Mouse (Mus musculus) C2C12 (cell line): Measurements from ENCODE around the gene Arid3b. TPM values are rescaled to one million over a fixed set of nuclear protein-coding genes. Genes with fewer than 3 reads are reported as not detected.
A peak's percentile ranks its signal among the peaks of the same experiment; 100 is the strongest.

Source experiments
- H3K27me3 ChIP-seq: one replicate; pipeline ENCODE4 v1.6.1; 2011; ENCODE audit not compliant: control insufficient read depth, insufficient read depth, insufficient read length
- H3K36me3 ChIP-seq: one replicate; pipeline ENCODE4 v1.6.1; 2011; ENCODE audit not compliant: control insufficient read depth, insufficient read depth
- H3K4me3 ChIP-seq: one replicate; pipeline ENCODE4 v1.5.1; 2011; ENCODE audit warnings: mild to moderate bottlenecking, control low read depth; ENCODE audit not compliant: poor library complexity, insufficient read depth, severe bottlenecking
- H3K79me2 ChIP-seq: one replicate; pipeline ENCODE4 v1.6.1; 2011; ENCODE audit not compliant: control insufficient read depth, insufficient read depth
- H3K79me3 ChIP-seq: one replicate; pipeline ENCODE4 v1.6.1; 2011; ENCODE audit warnings: low read depth, control low read depth
- H3ac ChIP-seq: one replicate; pipeline ENCODE3; 2011; ENCODE audit warnings: low read depth; ENCODE audit not compliant: control insufficient read depth, insufficient read length
- CEBPB ChIP-seq: IDR thresholded peaks from one replicate; pipeline ENCODE4 v1.6.1; 2011; ENCODE audit warnings: low read depth, mild to moderate bottlenecking, control low read depth, moderate library complexity
- CTCF ChIP-seq: IDR thresholded peaks from one replicate; pipeline ENCODE4 v1.5.1; 2011; ENCODE audit not compliant: control insufficient read depth, insufficient read depth, insufficient read length
- FOSL1 ChIP-seq: IDR thresholded peaks from one replicate; pipeline ENCODE4 v1.8.0; 2011; ENCODE audit warnings: mild to moderate bottlenecking, low read length; ENCODE audit not compliant: poor library complexity, insufficient read depth, severe bottlenecking
- MAX ChIP-seq: IDR thresholded peaks from one replicate; pipeline ENCODE4 v1.6.1; 2011; ENCODE audit warnings: mild to moderate bottlenecking, control low read depth
- MYOD1 ChIP-seq: IDR thresholded peaks from one replicate; pipeline ENCODE4 v1.6.1; 2011; ENCODE audit warnings: low read depth; ENCODE audit not compliant: control insufficient read depth, insufficient read length
- MYOG ChIP-seq: IDR thresholded peaks from one replicate; pipeline ENCODE4 v1.6.1; 2011; ENCODE audit not compliant: control insufficient read depth, insufficient read length; ENCODE audit errors: extremely low read depth
- USF1 ChIP-seq: IDR thresholded peaks from one replicate; pipeline ENCODE4 v1.6.1; 2011; ENCODE audit warnings: low read depth, mild to moderate bottlenecking, control low read depth, moderate library complexity
- polyA plus RNA-seq: library from polyadenylated mRNA; unstranded; fragments of >200 nt; fragmentation: generic; extraction: Trizol; gene quantifications from one replicate; pipeline ENCODE4 v1.2.1, GENCODE M21; 2012; ENCODE audit warnings: missing spikeins

The Arid3b gene
- polyA plus RNA-seq, 1 experiment = 0.87 TPM

- Histone ChIP-seq H3K36me3 (no peaks in the 10 kb centered on the region), H3K4me3 (no peak overlapping the region)
These were observed 53.9 kb downstream of the Arid3b start for GRCm38 (mm10) chr9:57782656-57783055.

DNA sequence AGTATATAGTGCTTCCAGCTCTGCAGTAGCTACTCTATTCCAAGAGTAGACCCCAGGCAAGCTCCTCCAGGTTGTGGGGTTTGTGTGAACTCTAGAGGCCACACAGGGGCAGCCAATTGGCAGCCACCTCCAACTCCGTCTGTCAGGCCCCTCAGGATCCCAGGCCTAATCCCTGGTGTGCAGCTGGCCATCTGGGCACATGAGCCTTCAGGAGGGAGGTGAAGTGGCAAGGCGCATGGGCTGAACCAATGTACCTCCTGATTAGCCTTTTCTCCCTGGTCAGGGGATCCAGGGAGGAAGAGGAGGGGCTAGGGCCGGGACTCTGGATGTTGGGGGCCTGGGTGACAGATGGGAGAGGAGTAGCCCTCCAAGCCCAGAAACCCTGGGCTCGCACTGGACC, 60.9 kb downstream of the Arid3b start:
- no peak overlapping the region for H3ac ChIP-seq
- TF ChIP-seq MYOG = no peak
- no peak for TF ChIP-seq MYOD1
- TF ChIP-seq MAX = no peak
- no peak for TF ChIP-seq CTCF
- TF ChIP-seq USF1 = no peak
- no peak for TF ChIP-seq CEBPB
- TF ChIP-seq FOSL1 = no peak
- no peaks in the 10 kb centered on the region for H3K79me2 ChIP-seq
- H3K36me3 ChIP-seq = no peaks in the 10 kb centered on the region
- peaks cover 12% of the 10 kb centered on the region for H3K27me3 ChIP-seq
- no peak overlapping the region for H3K4me3 ChIP-seq
- no peaks in the 10 kb centered on the region for H3K79me3 ChIP-seq

More at GRCm38 (mm10) chr9:57782656-57783055, 53.9 kb downstream of the Arid3b start:
- H3K79me3 ChIP-seq = no peaks in the 10 kb centered on the region
- TF ChIP-seq USF1 (no peak), MYOD1 (peak; percentile 3)
- peaks cover 2% of the 10 kb centered on the region for H3K27me3 ChIP-seq
- H3K79me2 ChIP-seq = no peaks in the 10 kb centered on the region
- H3ac ChIP-seq = no peak overlapping the region

- H3K36me3 ChIP-seq = no peaks in the 10 kb centered on the region
- peaks cover 12% of the 10 kb centered on the region for H3K27me3 ChIP-seq
- H3K79me2 ChIP-seq = no peaks in the 10 kb centered on the region
- no peak for TF ChIP-seq CTCF
- no peak for TF ChIP-seq FOSL1
- TF ChIP-seq MYOG = no peak
- TF ChIP-seq MAX = no peak
- no peak for TF ChIP-seq MYOD1
- TF ChIP-seq USF1 = no peak
- no peak for TF ChIP-seq CEBPB
- no peak overlapping the region for H3ac ChIP-seq
- H3K79me3 ChIP-seq = no peaks in the 10 kb centered on the region
- no peak overlapping the region for H3K4me3 ChIP-seq
These were observed 61.6 kb downstream of the Arid3b start for GRCm38 (mm10) chr9:57775026-57775425.

- H3K27me3 ChIP-seq = peaks cover 12% of the 10 kb centered on the region
These were observed 62.4 kb downstream of the Arid3b start for GRCm38 (mm10) chr9:57774168-57774567.

DNA sequence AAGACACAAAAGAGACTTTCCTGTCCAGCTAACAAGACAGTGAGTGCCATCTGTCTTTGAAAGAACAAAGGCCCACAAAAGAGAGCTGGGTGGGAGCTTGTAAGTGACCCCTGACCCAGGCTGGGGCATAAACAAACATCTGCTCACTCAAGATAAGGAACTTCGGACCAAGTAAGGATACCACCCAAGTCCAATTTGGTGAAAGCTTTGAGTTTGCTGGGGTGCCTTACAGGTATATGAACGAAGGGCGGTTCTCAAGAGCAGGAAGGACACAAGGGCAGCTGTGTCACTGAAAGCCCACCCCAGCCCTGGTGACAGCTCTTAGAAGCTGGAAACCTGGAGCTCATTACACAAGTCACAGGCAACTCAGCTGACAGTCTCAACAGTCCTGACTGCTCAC, 62.8 kb downstream of the Arid3b start:
- no peak for TF ChIP-seq CTCF
- no peak for TF ChIP-seq MAX
- TF ChIP-seq FOSL1 = no peak
- TF ChIP-seq USF1 = no peak
- TF ChIP-seq MYOG = no peak
- TF ChIP-seq CEBPB = no peak
- TF ChIP-seq MYOD1 = no peak
- Histone ChIP-seq H3K4me3 (no peak overlapping the region), H3K79me3 (no peaks in the 10 kb centered on the region), H3K27me3 (peaks cover 12% of the 10 kb centered on the region), H3ac (no peak overlapping the region), H3K79me2 (no peaks in the 10 kb centered on the region), H3K36me3 (no peaks in the 10 kb centered on the region)

More at GRCm38 (mm10) chr9:57774168-57774567, 62.4 kb downstream of the Arid3b start:
- no peak for TF ChIP-seq USF1
- TF ChIP-seq CEBPB = no peak
- no peak for TF ChIP-seq MAX
- TF ChIP-seq MYOG = no peak
- TF ChIP-seq FOSL1 = no peak
- no peak for TF ChIP-seq CTCF
- no peak for TF ChIP-seq MYOD1
- no peaks in the 10 kb centered on the region for H3K36me3 ChIP-seq
- no peak overlapping the region for H3ac ChIP-seq
- H3K79me3 ChIP-seq = no peaks in the 10 kb centered on the region
- no peak overlapping the region for H3K4me3 ChIP-seq
- no peaks in the 10 kb centered on the region for H3K79me2 ChIP-seq

DNA sequence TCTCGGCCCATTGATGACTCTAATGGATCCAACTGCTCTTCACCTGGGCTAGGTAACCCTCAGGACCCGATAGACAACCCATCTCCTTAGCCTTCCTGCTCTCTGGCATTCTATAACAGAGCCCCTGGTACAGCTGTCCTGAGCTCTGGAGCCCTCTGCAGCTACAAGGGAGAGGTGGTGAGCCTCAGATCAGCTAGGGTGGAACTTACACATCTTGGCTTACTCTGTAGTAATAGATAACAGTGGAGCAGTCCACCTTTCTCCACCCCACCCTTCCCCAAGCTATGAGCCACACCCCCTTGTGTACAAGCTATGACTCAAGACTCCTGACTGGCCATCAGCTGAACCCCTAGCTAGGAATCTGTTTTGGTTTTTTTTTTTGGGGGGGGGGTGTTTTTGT, 65.8 kb downstream of the Arid3b start:
- H3K27me3 ChIP-seq = peaks cover 3% of the 10 kb centered on the region
- no peak for TF ChIP-seq USF1
- TF ChIP-seq MAX = no peak
- TF ChIP-seq CTCF = no peak
- no peak overlapping the region for H3K4me3 ChIP-seq
- no peak overlapping the region for H3ac ChIP-seq
- H3K79me3 ChIP-seq = no peaks in the 10 kb centered on the region
- no peaks in the 10 kb centered on the region for H3K36me3 ChIP-seq
- H3K79me2 ChIP-seq = no peaks in the 10 kb centered on the region
